Mouse (Mus musculus): ENCODE results near the gene Gm36079.
"Not testable (repeated sequence)": the region's sequence is repeated elsewhere in the genome, so short reads cannot be mapped to it uniquely, and the experiment has no call there.

Gene Gm36079

DNA sequence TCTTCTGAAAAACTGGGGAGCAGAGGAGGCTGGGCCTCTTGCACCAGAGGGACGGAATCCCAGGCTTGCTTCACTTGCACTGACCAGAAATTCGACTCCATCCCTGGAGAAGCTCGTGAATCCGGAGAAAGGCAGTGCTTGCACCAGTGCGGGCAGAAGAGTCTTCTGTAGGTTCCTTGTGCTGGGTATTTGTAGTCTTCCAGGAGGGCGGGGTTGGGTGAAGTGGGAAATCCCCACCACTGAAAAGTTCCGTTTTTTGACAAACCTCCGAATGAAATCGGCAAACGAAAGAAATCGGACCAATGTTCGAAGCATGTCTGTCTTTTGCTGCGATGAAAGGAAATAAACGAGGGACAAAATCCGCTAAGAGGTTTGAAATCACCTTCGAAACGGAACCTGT lies at the start of gene Gm36079:
Gene Gm36079 (minus strand): TSS at position 101 of the 400 bp plus-strand sequence.
- not testable (repeated sequence) for DNase-seq (ENCODE audit: low spot score)

DNA sequence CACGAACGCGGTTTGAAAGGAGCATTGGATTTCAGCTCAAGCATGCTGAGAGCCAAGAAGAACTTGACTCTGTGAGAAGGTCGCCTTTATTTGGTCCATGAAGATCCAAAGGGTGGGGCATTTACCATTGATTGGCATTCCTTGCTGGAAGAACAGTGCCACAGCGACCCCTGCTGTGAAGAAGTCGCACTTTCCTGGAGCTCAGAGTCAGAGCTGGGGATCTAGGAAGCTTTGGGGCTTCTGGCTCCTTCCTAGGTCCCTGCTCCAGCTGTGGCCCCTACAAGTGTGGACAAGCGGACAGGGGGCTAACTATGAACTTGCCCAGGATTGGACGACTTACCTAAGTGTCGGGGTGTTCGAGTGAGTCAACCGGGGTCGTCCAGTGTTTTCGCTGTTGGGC lies 44.1 kb upstream of the Gm36079 start:
- DNase-seq (ENCODE audit: low spot score), result not testable (repeated sequence)

DNA sequence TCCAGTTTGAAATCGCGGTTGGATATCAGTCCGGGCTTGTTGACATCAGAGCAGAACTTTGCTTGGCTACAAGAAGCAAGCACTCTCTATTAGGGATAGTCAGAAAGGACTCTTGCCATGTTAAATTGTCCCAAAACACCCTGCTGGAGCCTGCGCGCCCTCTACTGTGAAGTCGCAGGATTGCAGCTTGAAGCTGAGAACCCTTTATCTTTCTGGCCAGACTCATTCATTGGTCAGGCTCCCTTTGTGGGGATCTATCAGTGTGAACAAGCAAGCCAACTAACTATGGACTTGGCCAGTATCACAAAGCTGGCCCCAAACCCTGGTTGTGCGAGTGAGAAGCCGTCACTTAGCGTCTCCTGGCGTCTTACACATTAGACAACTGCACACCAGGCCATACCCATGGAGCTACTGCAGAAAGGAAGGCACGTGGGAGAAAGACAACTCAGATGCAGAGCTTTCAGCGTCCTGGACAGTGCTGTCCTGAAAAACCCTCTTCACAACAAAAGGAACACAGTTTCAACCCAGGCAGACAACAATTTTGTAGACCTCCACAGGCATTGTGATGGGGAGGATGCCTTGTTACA lies 43.3 kb upstream of the Gm36079 start:
- DNase-seq (ENCODE audit: low spot score), result not testable (repeated sequence)

DNA sequence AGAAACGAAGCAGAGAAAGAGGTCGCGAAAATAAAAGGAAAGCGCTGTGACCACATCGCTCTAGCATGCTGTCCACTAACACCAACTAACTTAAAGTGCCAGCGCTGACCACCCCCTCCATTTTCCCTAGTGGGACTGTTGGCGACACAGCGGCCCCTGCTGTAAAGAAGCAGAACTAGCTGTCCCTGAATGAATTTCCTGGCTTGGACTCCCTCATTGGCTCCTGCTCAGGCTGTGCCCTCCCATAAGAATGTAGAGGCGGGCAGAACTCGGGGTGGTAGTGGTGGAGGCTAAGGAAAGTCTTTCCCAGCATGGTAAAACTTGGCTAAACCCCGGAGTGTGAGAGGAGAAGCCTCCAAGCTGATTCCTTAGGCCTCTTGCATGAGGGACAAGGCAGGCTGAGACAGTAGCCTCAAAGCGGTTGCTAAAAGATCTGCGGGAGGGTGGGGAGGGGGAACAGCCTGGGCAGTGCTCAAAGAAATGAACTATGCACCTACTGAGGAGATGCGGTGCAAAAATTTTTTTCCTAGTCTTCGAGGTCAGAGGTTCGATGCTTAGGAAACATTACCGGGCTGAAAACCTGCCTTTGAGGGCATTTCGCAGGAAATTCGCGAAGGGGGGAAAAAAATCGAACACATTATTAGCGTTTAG lies 36.8 kb upstream of the Gm36079 start:
- not testable (repeated sequence) for DNase-seq (ENCODE audit: low spot score)

DNA sequence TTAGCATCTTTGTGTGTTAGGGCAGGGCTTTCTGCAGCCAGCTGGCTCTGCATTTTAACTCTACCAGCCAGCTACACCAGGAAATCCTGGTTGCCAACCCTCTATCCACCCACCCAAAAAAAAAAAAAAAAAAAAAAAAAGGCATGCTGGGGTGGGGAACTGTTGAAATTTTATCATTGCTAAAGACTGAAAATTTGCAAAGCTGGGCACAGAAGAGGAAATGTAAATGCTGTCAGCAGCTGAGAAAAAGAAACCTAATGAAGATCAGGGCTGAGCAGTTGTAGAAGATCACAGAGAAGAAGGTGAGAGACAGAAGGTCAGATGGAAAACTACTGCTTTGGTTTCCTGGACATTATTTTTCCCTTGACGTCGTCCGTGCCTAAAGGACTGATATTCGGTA lies 36.1 kb upstream of the Gm36079 start:
- not testable (repeated sequence) for DNase-seq (ENCODE audit: low spot score)

DNA sequence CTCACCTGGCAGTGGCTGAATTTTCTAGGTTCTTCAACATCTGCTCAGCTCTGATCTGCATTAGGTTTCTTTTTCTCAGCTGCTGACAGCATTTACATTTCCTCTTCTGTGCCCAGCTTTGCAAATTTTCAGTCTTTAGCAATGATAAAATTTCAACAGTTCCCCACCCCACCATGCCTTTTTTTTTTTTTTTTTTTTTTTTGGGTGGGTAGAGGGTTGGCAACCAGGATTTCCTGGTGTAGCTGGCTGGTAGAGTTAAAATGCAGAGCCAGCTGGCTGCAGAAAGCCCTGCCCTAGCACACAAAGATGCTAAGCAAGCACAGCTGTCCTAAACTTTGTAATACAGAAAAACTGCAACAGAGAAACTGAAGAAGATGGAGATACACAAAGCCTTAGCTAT lies 25.3 kb upstream of the Gm36079 start, which contains the start of gene Gm21188:
Gene Gm21188 (minus strand): TSS at position 110 of the 400 bp plus-strand sequence.
- not testable (repeated sequence) for DNase-seq (ENCODE audit: low spot score)

DNA sequence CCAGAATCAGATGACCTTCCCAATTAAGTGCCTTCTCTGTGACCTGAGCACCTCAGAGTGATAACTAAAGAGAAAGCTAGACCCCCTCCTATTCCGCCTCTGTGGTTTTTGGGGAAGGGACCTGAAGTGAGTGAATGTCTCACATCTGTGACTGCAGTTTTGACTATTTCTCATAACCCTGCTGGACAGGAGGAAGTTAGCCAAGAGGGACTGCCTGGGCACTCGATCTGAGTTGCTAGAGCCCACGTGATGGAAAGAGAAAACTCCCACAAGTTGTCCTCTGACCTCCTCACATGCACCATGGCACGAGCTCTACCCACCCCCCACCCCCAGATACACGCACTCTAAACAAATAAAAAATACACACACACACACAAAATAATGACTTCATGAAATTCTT lies 21.8 kb upstream of the Gm36079 start:
- DNase-seq (ENCODE audit: low spot score), result not testable (repeated sequence)

DNA sequence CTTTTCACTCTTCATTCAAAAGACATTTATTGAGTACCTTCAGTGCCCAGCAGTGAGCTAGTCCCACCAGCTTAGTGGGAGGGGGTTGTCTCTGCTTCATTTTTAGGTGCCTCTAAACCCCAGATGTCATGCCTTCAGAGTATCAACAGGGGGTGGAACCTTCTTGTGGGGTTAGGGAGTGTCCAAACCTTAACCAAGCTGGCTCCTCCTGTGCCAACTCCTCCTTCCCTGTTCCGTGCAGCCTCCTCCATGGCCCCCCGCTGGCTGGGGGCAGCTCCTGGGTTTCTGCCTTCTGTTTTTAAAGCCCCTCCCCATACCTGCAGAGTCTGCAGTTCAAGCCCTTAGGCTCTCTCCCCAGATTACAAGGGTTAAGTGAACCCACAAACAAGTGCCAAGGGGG lies 21.4 kb upstream of the Gm36079 start:
- DNase-seq (ENCODE audit: low spot score), result not testable (repeated sequence)

DNA sequence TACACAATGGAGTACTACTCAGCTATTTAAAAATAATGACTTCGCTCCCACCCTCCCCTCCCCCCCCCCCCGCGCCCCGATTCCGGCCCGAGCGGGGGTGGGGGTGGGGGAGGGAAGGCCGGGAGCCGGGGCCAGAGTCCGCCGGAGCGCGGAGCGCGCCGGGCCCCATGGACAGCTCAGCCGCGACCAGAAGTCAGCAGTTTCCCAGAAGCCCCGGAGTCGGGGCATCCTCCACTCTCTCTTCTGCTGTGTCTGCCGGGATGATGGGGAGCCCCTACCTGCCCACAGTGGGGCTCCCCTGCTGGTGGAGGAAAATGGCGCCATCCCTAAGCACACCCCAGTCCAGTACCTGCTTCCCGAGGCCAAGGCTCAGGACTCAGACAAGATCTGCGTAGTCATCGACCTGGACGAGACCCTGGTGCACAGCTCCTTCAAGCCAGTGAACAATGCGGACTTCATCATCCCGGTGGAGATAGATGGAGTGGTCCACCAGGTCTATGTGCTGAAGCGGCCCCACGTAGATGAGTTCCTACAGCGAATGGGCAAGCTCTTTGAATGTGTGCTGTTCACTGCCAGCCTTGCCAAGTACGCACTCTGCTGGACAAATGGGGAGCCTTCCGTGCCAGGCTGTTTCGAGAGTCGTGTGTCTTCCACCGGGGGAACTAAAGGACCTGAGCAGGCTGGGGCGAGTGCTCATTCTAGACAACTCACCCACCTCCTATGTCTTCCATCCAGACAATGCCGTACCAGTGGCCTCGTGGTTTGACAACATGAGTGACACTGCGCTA lies 19.8 kb upstream of the Gm36079 start:
- DNase-seq (ENCODE audit: low spot score), result not testable (repeated sequence)

DNA sequence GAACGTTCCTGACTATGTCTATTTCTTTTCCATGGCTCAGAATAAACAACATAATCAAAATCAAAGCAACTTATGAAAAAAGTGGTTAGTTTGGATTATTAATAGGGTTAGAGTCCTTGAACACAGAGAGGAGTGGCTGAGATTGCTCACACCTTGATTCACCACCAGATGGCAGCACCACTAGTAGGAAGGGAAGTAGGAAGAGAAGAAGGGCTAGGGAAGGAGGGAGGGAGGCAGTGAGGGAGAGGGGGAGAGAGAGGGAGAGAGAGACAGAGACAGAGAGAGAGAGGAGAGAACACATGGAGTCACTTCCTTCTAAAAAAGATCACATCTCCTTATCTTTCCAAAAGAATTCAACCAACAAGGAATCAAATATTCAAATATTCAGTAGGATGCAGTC lies 14.3 kb upstream of the Gm36079 start:
- DNase-seq (ENCODE audit: low spot score), result peak; percentile 36

DNA sequence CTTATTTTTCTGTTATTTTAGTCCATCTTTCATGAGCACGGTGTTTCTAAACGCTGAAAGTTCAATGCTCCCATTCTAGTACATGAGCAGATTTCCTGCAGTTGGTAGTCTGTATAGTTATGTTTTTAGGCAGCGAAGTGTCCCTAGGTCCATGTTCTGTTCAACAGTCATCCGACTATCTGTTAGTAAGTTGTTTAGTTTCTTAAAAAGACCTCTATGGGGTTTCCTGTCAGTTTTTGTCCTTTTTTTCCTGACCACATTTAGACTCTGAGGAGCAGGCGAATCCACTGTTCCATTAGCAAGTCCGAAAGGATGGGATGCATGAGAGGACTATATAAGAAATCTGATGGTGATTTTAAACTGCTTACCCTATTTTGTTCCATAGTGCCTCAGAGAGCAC lies 11.1 kb upstream of the Gm36079 start:
- not testable (repeated sequence) for DNase-seq (ENCODE audit: low spot score)

DNA sequence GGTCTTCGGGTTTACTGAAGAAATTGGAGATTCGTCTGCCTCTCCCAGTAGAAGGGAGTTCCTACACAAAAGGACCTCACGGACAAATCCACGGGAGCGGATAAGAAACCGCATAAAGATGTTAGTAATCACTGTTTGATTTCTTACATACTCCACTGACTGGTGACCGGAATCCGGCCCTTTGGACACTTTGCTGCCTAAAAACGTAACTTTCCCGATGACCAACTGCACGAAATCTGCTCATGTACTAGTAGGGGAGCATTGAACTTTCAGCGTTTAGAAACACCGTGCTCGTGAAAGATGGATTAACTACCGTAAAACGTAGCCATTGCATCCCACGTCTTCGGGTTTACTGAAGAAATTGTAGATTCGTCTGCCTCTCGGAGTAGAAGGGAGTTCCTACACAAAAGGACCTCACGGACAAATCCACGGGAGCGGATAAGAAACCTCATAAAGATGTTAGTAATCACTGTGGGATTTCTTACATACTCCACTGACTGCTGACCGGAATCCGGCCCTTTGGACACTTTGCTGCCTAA lies 9.8 kb upstream of the Gm36079 start:
- not testable (repeated sequence) for DNase-seq (ENCODE audit: low spot score)

DNA sequence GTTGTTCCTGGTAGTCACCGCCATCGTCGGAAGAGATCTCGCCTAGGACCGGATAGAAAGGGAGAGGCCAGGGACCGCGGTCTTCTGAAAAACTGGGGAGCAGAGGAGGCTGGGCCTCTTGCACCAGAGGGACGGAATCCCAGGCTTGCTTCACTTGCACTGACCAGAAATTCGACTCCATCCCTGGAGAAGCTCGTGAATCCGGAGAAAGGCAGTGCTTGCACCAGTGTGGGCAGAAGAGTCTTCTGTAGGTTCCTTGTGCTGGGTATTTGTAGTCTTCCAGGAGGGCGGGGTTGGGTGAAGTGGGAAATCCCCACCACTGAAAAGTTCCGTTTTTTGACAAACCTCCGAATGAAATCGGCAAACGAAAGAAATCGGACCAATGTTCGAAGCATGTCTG lies 8.3 kb upstream of the Gm36079 start:
- DNase-seq (ENCODE audit: low spot score), result not testable (repeated sequence)

DNA sequence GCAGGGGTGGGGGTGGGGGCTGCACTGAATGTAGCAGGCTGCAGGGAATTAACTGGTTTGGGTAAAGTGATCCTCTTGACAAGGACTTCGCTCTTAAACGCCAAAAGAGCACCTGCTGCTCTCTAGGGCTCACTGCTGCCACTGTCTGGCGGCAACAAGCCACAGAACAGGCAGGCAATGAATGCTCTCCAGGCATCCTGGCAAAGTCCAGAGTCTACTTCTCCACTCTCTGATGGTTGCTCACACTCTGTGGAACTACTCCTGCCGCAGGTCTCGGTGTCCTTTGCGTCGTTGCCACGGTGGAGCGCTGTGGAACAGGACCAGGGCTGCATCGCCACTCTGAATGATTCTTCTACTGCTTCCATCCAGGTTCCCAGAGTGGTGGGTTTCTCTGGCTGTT lies 7.8 kb upstream of the Gm36079 start:
- not testable (repeated sequence) for DNase-seq (ENCODE audit: low spot score)

DNA sequence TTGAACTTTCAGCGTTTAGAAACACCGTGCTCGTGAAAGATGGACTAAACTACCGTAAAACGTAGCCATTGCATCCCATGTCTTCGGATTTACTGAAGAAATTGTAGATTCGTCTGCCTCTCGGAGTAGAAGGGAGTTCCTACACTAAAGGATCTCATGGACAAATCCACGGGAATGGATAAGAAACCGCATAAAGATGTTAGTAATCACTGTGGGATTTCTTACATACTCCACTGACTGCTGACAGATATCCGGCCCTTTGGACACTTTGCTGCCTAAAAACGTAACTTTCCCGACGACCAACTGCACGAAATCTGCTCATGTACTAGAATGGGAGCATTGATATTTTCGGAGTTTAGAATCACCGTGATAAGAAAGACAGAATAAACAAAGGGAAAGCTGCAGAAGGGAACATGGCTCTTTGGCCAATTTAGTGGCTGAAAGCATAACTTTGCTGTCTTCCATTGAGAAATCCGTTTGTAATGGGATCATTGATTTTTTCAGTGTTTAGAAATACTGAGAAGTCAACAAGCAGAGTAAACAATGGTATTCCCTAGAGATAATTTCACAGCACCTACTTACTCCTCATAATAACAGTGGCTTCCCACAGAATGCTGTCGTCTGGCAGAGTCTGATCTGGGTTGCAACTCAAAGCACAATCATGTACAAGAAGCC lies 6.8 kb upstream of the Gm36079 start:
- DNase-seq (ENCODE audit: low spot score), result peak; percentile 33

DNA sequence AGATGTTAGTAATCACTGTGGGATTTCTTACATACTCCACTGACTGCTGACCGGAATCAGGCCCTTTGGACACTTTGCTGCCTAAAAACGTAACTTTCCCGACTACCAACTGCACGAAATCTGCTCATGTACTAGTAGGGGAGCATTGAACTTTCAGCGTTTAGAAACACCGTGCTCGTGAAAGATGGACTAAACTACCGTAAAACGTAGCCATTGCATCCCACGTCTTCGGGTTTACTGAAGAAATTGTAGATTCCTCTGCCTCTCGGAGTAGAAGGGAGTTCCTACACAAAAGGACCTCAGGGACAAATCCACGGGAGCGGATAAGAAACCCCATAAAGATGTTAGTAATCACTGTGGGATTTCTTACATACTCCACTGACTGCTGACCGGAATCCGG lies 4.9 kb upstream of the Gm36079 start:
- DNase-seq (ENCODE audit: low spot score), result peak; percentile 15

DNA sequence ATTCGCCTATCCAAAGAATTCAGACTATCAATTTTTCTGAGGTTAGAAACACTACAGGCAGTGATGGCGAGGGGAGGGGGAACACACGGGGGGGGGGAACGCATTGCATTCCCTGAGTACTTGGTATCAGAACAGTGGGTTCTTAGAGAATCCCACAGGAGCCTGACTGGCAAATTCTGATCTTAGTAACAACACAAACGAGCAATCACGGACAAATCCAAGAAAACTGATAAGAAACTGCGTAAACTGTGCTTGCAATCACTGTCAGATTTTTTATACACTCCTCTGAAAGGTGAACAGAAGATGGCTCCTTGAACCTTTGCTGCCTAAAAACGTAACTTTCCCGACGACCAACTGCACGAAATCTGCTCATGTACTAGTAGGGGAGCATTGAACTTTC lies 557 bp upstream of the Gm36079 start:
- not testable (repeated sequence) for DNase-seq (ENCODE audit: low spot score)

DNA sequence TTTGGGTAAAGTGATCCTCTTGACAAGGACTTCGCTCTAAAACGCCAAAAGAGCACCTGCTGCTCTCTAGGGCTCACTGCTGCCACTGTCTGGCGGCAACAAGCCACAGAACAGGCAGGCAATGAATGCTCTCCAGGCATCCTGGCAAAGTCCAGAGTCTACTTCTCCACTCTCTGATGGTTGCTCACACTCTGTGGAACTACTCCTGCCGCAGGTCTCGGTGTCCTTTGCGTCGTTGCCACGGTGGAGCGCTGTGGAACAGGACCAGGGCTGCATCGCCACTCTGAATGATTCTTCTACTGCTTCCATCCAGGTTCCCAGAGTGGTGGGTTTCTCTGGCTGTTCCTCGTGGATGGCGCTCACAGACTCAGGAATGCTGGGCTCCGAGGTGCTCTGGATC lies 438 bp downstream of the Gm36079 start:
- not testable (repeated sequence) for DNase-seq (ENCODE audit: low spot score)

DNA sequence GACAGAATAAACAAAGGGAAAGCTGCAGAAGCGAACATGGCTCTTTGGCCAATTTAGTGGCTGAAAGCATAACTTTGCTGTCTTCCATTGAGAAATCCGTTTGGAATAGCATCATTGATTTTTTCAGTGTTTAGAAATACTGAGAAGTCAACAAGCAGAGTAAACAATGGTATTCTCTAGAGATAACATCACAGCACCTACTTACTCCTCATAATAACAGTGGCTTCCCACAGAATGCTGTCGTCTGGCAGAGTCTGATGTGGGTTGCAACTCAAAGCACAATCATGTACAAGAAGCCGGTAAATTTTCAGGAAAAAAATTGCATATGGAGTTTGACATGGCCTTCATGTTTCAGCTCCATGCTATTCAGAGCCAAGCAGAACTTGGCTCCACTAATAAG lies 1.2 kb downstream of the Gm36079 start:
- not testable (repeated sequence) for DNase-seq (ENCODE audit: low spot score)

DNA sequence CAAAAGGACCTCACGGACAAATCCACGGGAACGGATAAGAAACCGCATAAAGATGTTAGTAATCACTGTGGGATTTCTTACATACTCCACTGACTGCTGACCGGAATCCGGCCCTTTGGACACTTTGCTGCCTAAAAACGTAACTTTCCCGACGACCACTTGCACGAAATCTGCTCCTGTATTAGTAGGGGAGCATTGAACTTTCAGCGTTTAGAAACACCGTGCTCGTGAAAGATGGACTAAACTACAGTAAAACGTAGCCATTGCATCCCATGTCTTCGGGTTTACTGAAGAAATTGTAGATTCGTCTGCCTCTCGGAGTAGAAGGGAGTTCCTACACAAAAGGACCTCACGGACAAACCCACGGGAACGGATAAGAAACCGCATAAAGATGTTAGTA lies 1.8 kb downstream of the Gm36079 start:
- DNase-seq (ENCODE audit: low spot score), result not testable (repeated sequence)

DNA sequence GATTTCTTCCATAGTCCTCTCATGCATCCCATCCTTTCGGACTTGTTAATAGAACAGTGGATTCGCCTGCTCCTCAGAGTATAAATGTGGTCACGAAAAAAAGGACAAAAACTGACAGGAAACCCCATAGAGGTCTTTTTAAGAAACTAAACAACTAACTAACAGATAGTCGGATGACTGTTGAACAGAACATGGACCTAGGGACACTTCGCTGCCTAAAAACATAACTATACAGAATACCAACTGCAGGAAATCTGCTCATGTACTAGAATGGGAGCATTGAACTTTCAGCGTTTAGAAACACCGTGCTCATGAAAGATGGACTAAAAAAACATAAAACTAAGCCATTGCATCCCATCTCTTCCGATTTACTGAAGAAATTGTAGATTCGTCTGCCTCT lies 2.2 kb downstream of the Gm36079 start:
- not testable (repeated sequence) for DNase-seq (ENCODE audit: low spot score)

DNA sequence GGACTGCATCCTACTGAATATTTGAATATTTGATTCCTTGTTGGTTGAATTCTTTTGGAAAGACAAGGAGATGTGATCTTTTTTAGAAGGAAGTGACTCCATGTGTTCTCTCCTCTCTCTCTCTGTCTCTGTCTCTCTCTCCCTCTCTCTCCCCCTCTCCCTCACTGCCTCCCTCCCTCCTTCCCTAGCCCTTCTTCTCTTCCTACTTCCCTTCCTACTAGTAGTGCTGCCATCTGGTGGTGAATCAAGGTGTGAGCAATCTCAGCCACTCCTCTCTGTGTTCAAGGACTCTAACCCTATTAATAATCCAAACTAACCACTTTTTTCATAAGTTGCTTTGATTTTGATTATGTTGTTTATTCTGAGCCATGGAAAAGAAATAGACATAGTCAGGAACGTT lies 5.3 kb downstream of the Gm36079 start:
- not testable (repeated sequence) for DNase-seq (ENCODE audit: low spot score)

Data from ovary, postnatal 14 days (tissue).